Mouse (Mus musculus) thymus, adult 2 months (tissue): ENCODE results near the gene Cenpb. TPM values are rescaled to one million over a fixed set of nuclear protein-coding genes. Genes with fewer than 3 reads are reported as not detected.

ENCODE experiments used
- DNase-seq: peaks from one replicate; pipeline ENCODE4 v3.0.0; 2021
- H3K27ac ChIP-seq: fragments of 200-500 bp; 2 replicates; pipeline ENCODE4 v1.5.1; 2012; ENCODE audit warnings: low read length, control low read depth; ENCODE audit not compliant: control insufficient read depth, insufficient read depth
- H3K27me3 ChIP-seq: fragments of 200-500 bp; 2 replicates; pipeline ENCODE4 v1.6.1; 2012; ENCODE audit warnings: mild to moderate bottlenecking, low read length, moderate library complexity, mixed read lengths; ENCODE audit not compliant: control insufficient read depth, insufficient read depth
- H3K36me3 ChIP-seq: fragments of 200-500 bp; 2 replicates; pipeline ENCODE4 v1.6.1; 2012; ENCODE audit warnings: mild to moderate bottlenecking, low read length, moderate library complexity; ENCODE audit not compliant: control insufficient read depth, insufficient read depth
- H3K4me1 ChIP-seq: fragments of 200-500 bp; replicated peaks from 2 replicates; pipeline ENCODE4 v1.6.1; 2012; ENCODE audit warnings: low read length; ENCODE audit not compliant: control insufficient read depth, insufficient read depth
- H3K4me3 ChIP-seq: fragments of 200-500 bp; 2 replicates; pipeline ENCODE4 v1.5.1; 2012; ENCODE audit warnings: mild to moderate bottlenecking, low read length, control low read depth, moderate library complexity; ENCODE audit not compliant: control insufficient read depth, insufficient read depth
- CTCF ChIP-seq: fragments of 200-500 bp; IDR thresholded peaks from 2 replicates; pipeline ENCODE4 v1.5.1; 2012; ENCODE audit warnings: mild to moderate bottlenecking, control low read depth, low read length, moderate library complexity, borderline replicate concordance; ENCODE audit not compliant: control insufficient read depth, poor library complexity, insufficient read depth; ENCODE audit errors: extremely low read depth
- POLR2A ChIP-seq: fragments of 200-500 bp; IDR thresholded peaks from 2 replicates; pipeline ENCODE4 v1.6.1; 2012; ENCODE audit warnings: mild to moderate bottlenecking, low read length, control low read depth, moderate library complexity; ENCODE audit not compliant: control insufficient read depth, poor library complexity, insufficient read depth; ENCODE audit errors: extremely low read depth
- WGBS: fragments of 180-500 bp; shearing (Covaris S2); methylation state at CpG from one replicate; pipeline ENCODE4 v1.1.7; 2018; 5-methylcytosine and 5-hydroxymethylcytosine counted together
- polyA plus RNA-seq: library from polyadenylated mRNA; depleted of rRNA; stranded (reverse); fragments of >200 nt; gene quantifications from 2 replicates; pipeline ENCODE4 v1.2.3, GENCODE M21; 2012

Cenpb gene
- polyA plus RNA-seq, 1 experiment = 45.6 TPM

DNA sequence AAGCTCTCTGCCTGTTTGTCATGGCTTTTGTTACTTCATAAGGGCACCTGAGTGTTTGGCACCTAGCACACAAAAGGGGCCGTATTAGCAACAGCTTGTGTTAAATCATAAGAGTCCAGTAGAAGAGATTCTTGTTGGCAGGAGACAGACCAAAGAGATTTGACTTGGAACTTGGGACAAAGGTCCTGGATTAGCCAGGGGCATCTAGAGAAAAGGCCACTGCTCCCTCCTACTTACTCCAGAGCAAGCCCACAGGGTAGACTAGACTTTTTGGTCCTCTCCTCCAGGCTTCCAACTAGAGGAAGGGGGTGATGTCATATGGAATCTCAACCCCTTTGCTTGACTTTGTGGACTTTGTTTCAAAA, 3.9 kb downstream of the Cenpb start:
- Histone ChIP-seq H3K27me3 (no peaks in the 10 kb centered on the region; the same call in 1 of the 2 replicates), H3K4me1 (peaks cover 23% of the 10 kb centered on the region), H3K4me3 (no peak overlapping the region), H3K27ac (no peak overlapping the region), H3K36me3 (no peaks in the 10 kb centered on the region)
- no peak for DNase-seq
- WGBS = 95% methylated on average over 1 of the region's 1 CpGs
- TF ChIP-seq POLR2A (no peak), CTCF (no peak)

GRCm38 (mm10) chr2:131175286-131175944, 4.5 kb downstream of the Cenpb start:
- Histone ChIP-seq H3K4me3 (no peak overlapping the region), H3K27ac (no peak overlapping the region), H3K4me1 (peaks cover 23% of the 10 kb centered on the region), H3K27me3 (no peaks in the 10 kb centered on the region; the same call in 1 of the 2 replicates), H3K36me3 (no peaks in the 10 kb centered on the region)
- TF ChIP-seq POLR2A (no peak), CTCF (no peak)
- 88% methylated on average over 3 of the region's 3 CpGs for WGBS
- DNase-seq = no peak

DNA sequence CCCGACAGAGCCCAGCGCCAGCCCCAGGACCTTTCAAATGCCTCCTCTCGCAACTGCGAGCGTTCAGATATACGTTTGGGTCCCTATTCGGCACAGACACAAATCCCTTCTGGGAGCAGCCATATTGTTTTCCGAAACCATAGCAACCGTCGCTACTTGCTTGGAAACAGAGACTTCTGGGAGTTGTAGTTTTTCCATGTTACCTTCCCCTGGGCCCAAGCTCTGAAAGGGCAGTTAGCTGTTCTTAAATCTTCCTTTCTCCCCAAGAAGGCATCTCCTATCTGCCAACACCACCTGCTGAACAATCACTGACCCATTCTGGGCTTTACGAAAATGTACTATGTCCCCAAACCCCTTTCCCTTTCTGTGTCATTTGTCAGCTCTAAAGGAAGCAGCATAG, 5.2 kb downstream of the Cenpb start:
- peaks cover 23% of the 10 kb centered on the region for H3K4me1 ChIP-seq

GRCm38 (mm10) chr2:131172322-131172721, 7.5 kb downstream of the Cenpb start:
- Histone ChIP-seq H3K4me1 (peaks cover 6% of the 10 kb centered on the region; the same call in 1 of the 2 replicates), H3K36me3 (no peaks in the 10 kb centered on the region), H3K4me3 (no peak overlapping the region), H3K27me3 (no peaks in the 10 kb centered on the region; the same call in 1 of the 2 replicates), H3K27ac (no peak overlapping the region)
- DNase-seq = no peak
- 88% methylated on average over 9 of the region's 9 CpGs for WGBS
- TF ChIP-seq POLR2A = no peak
- TF ChIP-seq CTCF = no peak

More for the DNA sequence above, 5.2 kb downstream of the Cenpb start:
- peak; percentile 50 for DNase-seq
- Histone ChIP-seq H3K4me3 (peak overlapping the region; percentile 5; the same call in 1 of the 2 replicates), H3K27me3 (no peaks in the 10 kb centered on the region; the same call in 1 of the 2 replicates), H3K27ac (no peak overlapping the region), H3K36me3 (no peaks in the 10 kb centered on the region)
- 12% methylated on average over 11 of the region's 11 CpGs for WGBS
- TF ChIP-seq CTCF = no peak
- no peak for TF ChIP-seq POLR2A

GRCm38 (mm10) chr2:131171401-131172104, 8.3 kb downstream of the Cenpb start:
- Histone ChIP-seq H3K4me3 (peak overlapping the region; percentile 1; the same call in 1 of the 2 replicates), H3K4me1 (peaks cover 6% of the 10 kb centered on the region; the same call in 1 of the 2 replicates), H3K27me3 (no peaks in the 10 kb centered on the region; the same call in 1 of the 2 replicates), H3K27ac (no peak overlapping the region), H3K36me3 (no peaks in the 10 kb centered on the region)
- peak; percentile 68 for DNase-seq
- 20% methylated on average over 43 of the region's 43 CpGs for WGBS
- TF ChIP-seq CTCF (no peak), POLR2A (no peak)

DNA sequence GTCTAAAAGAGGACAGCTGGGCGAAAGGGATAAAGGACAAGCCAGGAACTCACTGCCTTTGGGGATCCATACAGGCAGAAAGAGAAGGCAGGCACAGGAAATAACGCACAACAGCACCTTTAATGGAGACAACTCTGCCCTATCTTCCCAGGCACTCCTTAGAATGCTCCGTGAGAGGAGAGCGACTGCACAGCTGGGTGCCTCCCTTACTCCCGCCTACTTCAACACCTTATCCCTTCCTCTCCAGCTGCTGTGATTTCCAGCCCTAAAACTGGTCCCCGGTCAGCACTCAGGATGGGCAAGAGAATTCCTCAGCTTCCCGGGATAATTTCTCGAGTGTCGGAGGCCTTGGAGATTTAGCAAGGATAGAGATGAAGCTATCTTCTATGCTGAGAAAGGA, 8.9 kb downstream of the Cenpb start:
- WGBS = 55% methylated on average over 9 of the region's 9 CpGs
- no peak overlapping the region for H3K4me3 ChIP-seq
- no peak overlapping the region for H3K27ac ChIP-seq
- no peaks in the 10 kb centered on the region; the same call in 1 of the 2 replicates for H3K27me3 ChIP-seq
- TF ChIP-seq POLR2A (no peak), CTCF (no peak)
- DNase-seq = no peak
- no peaks in the 10 kb centered on the region for H3K36me3 ChIP-seq
- H3K4me1 ChIP-seq = peaks cover 6% of the 10 kb centered on the region; the same call in 1 of the 2 replicates
